8 mouse cellular contexts compared by ENCODE assay signal in the genomic region with DNA sequence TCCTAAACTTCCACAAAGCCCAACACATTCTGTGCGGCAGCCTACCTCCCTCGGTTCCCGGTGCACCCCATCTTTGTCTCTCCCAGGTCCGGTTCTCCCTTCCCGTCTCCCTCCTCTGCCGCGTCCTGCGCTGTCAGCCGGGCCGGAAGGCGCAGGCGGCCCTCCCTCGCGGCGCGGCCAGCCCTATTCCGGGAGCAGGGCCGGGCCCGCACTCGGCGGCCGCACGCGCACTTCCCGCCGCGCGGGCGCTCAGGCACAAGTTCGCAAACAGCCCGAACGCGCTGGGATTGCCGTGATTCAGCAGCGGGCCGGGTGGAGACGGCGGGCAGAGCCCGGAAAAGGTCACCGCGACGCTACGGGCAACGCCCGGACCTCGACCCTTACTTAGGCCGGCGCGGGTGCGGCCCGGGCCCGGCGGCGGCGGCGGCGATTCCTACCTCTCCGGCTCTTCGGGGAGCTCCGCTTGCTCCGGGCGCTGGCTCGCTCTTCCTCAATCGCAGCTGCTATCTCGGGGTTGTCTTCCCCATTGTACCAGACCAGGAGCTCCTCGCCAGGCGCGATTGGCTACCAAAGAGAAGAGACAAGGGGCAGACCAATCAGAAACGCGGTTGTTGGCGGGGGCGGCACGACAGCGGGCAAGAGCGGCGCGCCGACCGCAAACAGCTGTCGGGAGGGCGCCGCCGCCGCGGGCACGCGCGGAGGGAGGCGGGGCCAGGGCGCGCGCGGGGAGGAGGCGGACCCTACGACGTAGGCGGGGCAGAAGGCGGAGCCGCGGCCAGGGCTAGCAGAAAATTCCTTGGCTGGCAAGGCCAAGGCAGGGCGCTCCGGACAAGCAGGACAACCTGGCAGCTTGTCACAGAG. TPM values are rescaled to one million over a fixed set of nuclear protein-coding genes. Genes with fewer than 3 reads are reported as not detected.
DNase-seq lines count a peak whose midpoint lies in the region; ATAC-seq and TF ChIP-seq lines count a peak whose summit lies in the region.

No protein-coding gene starts in this region.

- ATAC-seq in frontal cortex, adult (ENCODE audit: low TSS enrichment): peak; percentile 99
- ATAC-seq in lung, postnatal 0 days: peak; percentile 99

- TF ChIP-seq CTCF in lung, postnatal 0 days (IDR thresholded peaks at IDR 0.05): no peak

- peak overlapping the region; percentile 85 for H3K9ac ChIP-seq in lung, postnatal 0 days (replicated peaks; ENCODE audit: low read depth)

- H3K9me3 ChIP-seq in hindbrain, embryonic 10.5 days: no peaks in the 10 kb centered on the region
- H3K9me3 ChIP-seq in lung, postnatal 0 days (ENCODE audit: low read length): no peaks in the 10 kb centered on the region

- H3K4me1 ChIP-seq in hindbrain, embryonic 10.5 days (replicated peaks): peaks cover 38% of the 10 kb centered on the region
- peaks cover 11% of the 10 kb centered on the region; the same call in 1 of the 2 replicates for H3K4me1 ChIP-seq in lung, postnatal 0 days (ENCODE audit: insufficient read depth, low read depth, low read length)

- under 1% methylated on average over 102 of the region's 102 CpGs for WGBS in hindbrain, embryonic 10.5 days
- under 1% methylated on average over 90 of the region's 102 CpGs for WGBS in lung, postnatal 0 days

- TF ChIP-seq EP300 in lung, postnatal 0 days (IDR thresholded peaks at IDR 0.05): no peak

- H3K27ac ChIP-seq in hindbrain, embryonic 10.5 days: peak overlapping the region; percentile 98
- peak overlapping the region; percentile 99 for H3K27ac ChIP-seq in lung, postnatal 0 days (ENCODE audit: low read length)

- no peaks in the 10 kb centered on the region for H3K27me3 ChIP-seq in hindbrain, embryonic 10.5 days (ENCODE audit: insufficient read depth, poor library complexity, severe bottlenecking)
- H3K27me3 ChIP-seq in lung, postnatal 0 days (replicated peaks; ENCODE audit: insufficient read depth, low read length): no peaks in the 10 kb centered on the region

- peak overlapping the region; percentile 91 for H3K4me3 ChIP-seq in hindbrain, embryonic 10.5 days
- H3K4me3 ChIP-seq in lung, postnatal 0 days (ENCODE audit: low read depth, low read length): peak overlapping the region; percentile 81

- H3K4me2 ChIP-seq in lung, postnatal 0 days (replicated peaks; ENCODE audit: low read depth, low read length): peak overlapping the region; percentile 59

- H3K36me3 ChIP-seq in hindbrain, embryonic 10.5 days: peaks cover 54% of the 10 kb centered on the region
- H3K36me3 ChIP-seq in lung, postnatal 0 days (ENCODE audit: insufficient read depth, low read length): no peaks in the 10 kb centered on the region

- peak; percentile 98 for DNase-seq in MN1 (ENCODE audit: low spot score)
- DNase-seq in cerebellum, adult 9-10 months: peak; percentile 99
- peak; percentile 100 for DNase-seq in hindbrain, embryonic 10.5 days (ENCODE audit: low spot score)
- DNase-seq in layer of hippocampus, adult 9-11 months: peak; percentile 100
- DNase-seq in lung, postnatal 0 days (ENCODE audit: low spot score): peak; percentile 99
- DNase-seq in ovary, postnatal 14 days (ENCODE audit: low spot score): peak; percentile 97
- DNase-seq in thymus, postnatal 14 days: peak; percentile 99

RNA-seq across cellular contexts. Expression of a gene that starts 50.9 kb away (rescaled TPM):
- 14.4 and 15.9 TPM in 2 replicates for polyA plus RNA-seq in hindbrain, embryonic 10.5 days (2016; fragmentation: Nextera tagmentation; extraction: Ambion mirVana)
- polyA plus RNA-seq in lung, postnatal 0 days (2015; fragmentation: Nextera tagmentation; extraction: Ambion mirVana): 7.9 and 8.4 TPM in 2 replicates

Comparison
In these comparisons a context has a peak if more than half of its experiments do, and no peak if none do; other contexts are left out.
1. Peak in every context shown above with its lines: DNase-seq, ATAC-seq, H3K4me3 ChIP-seq and H3K27ac ChIP-seq.